Mouse (Mus musculus): ENCODE measurements around the gene Nek6.

GRCm38 (mm10) chr2:38517045-38517444, 5.6 kb downstream of the Nek6 start:
- TF ChIP-seq POLR2A (IDR thresholded peaks at IDR 0.05; ENCODE audit: low read depth, low read length) = no peak
- no peak for TF ChIP-seq CTCF (IDR thresholded peaks at IDR 0.05; ENCODE audit: extremely low read depth, insufficient read length, insufficient replicate concordance, low read depth, low read length)
